Mouse (Mus musculus): ENCODE results near the gene Fbxo27.

GRCm38 (mm10) chr7:28740949-28741348 is 48.3 kb downstream of the Fbxo27 start:
- no peak for TF ChIP-seq CTCF (IDR thresholded peaks at IDR 0.05; ENCODE audit: borderline replicate concordance, control insufficient read depth, extremely low read depth, insufficient read depth, low read length, poor library complexity)
- TF ChIP-seq POLR2A (IDR thresholded peaks at IDR 0.05; ENCODE audit: control insufficient read depth, extremely low read depth, insufficient read depth, low read length, poor library complexity): no peak

Measured in thymus, adult 2 months (tissue).